Mouse (Mus musculus): Measurements from ENCODE around the gene Bin2.
A peak's percentile ranks its signal among the peaks of the same experiment; 100 is the strongest.

Bin2 gene

GRCm38 (mm10) chr15:100619200-100619599, 50.2 kb downstream of the Bin2 start:
- DNase-seq (ENCODE audit: low read depth, low spot score), result no peak

- no peak for DNase-seq (ENCODE audit: low read depth, low spot score)
Observed at GRCm38 (mm10) chr15:100616221-100616620, 53.1 kb downstream of the Bin2 start.

GRCm38 (mm10) chr15:100615825-100616220, 53.5 kb downstream of the Bin2 start:
- DNase-seq (ENCODE audit: low read depth, low spot score), result peak; percentile 93

GRCm38 (mm10) chr15:100614996-100615824, 54.1 kb downstream of the Bin2 start, which contains the start of gene Dazap2:
Gene Dazap2, plus strand, starts transcription at chr15:100615349.
- DNase-seq (ENCODE audit: low read depth, low spot score), result peak; percentile 99

- DNase-seq (ENCODE audit: low read depth, low spot score), result peak; percentile 96
Observed at GRCm38 (mm10) chr15:100614218-100614995, 54.9 kb downstream of the Bin2 start.

- peak; percentile 86 for DNase-seq (ENCODE audit: low read depth, low spot score)
Observed at GRCm38 (mm10) chr15:100613584-100613983, 55.8 kb downstream of the Bin2 start.

- peak; percentile 72 for DNase-seq (ENCODE audit: low read depth, low spot score)
Observed at GRCm38 (mm10) chr15:100612432-100612831, 56.9 kb downstream of the Bin2 start.

GRCm38 (mm10) chr15:100611951-100612350, 57.4 kb downstream of the Bin2 start:
- DNase-seq (ENCODE audit: low read depth, low spot score), result no peak

GRCm38 (mm10) chr15:100606677-100607076, 62.7 kb downstream of the Bin2 start:
- DNase-seq (ENCODE audit: low read depth, low spot score), result peak; percentile 26

GRCm38 (mm10) chr15:100601669-100602068, 67.7 kb downstream of the Bin2 start:
- DNase-seq (ENCODE audit: low read depth, low spot score), result no peak

GRCm38 (mm10) chr15:100600696-100601272, 68.6 kb downstream of the Bin2 start:
- no peak for DNase-seq (ENCODE audit: low read depth, low spot score)

GRCm38 (mm10) chr15:100600047-100600695, 69.2 kb downstream of the Bin2 start:
- DNase-seq (ENCODE audit: low read depth, low spot score), result peak; percentile 87

- peak; percentile 51 for DNase-seq (ENCODE audit: low read depth, low spot score)
Observed at GRCm38 (mm10) chr15:100599276-100600046, 69.9 kb downstream of the Bin2 start, which contains the start of gene Pou6f1. Gene Pou6f1, minus strand, starts transcription at chr15:100599984.

- peak; percentile 60 for DNase-seq (ENCODE audit: low read depth, low spot score)
Observed at GRCm38 (mm10) chr15:100598883-100599275, 70.5 kb downstream of the Bin2 start.

GRCm38 (mm10) chr15:100598287-100598882, 71.0 kb downstream of the Bin2 start:
- peak; percentile 66 for DNase-seq (ENCODE audit: low read depth, low spot score)

- no peak for DNase-seq (ENCODE audit: low read depth, low spot score)
Observed at GRCm38 (mm10) chr15:100592817-100593216, 76.5 kb downstream of the Bin2 start.

Data from A20 (cell line).